Mouse (Mus musculus): ENCODE results near the gene Zswim8.

GRCm38 (mm10) chr14:20768581-20768980, 61.2 kb downstream of the Zswim8 start:
- TF ChIP-seq CTCF (IDR thresholded peaks at IDR 0.05; ENCODE audit: low read depth, low read length) (no peak), POLR2A (IDR thresholded peaks at IDR 0.05; ENCODE audit: extremely low read depth, insufficient read depth, low read length) (no peak)

Data from liver, adult 2 months (tissue).